Mouse (Mus musculus): ENCODE data around the gene Pon3.

GRCm38 (mm10) chr6:5282418-5282817 lies 26.3 kb upstream of the Pon3 start:
- TF ChIP-seq CTCF (conservative IDR thresholded peaks at IDR 0.05; ENCODE audit: low read length) (no peak), NANOG (IDR thresholded peaks at IDR 0.05; ENCODE audit: borderline replicate concordance, low read length) (no peak), POU5F1 (IDR thresholded peaks at IDR 0.05; ENCODE audit: borderline replicate concordance, low read length) (no peak)

Measured in E14TG2a.4 (cell line).